Mouse (Mus musculus) megakaryocyte-erythroid progenitor cell, adult 5-6 weeks (primary cell): ENCODE results near the gene Eps8l1. TPM values are rescaled to one million over a fixed set of nuclear protein-coding genes. Genes with fewer than 3 reads are reported as not detected.

Experiments used
- ATAC-seq: replicated peaks from 2 replicates; pipeline ENCODE4 v1.8.0; 2016; ENCODE audit warnings: mild to moderate bottlenecking, inconsistent platforms; ENCODE audit not compliant: severe bottlenecking, poor library complexity, low FRiP score, low TSS enrichment
- total RNA-seq, 2 experiments: library from RNA; stranded (forward) in 1 of 2; stranded (reverse) in 1 of 2; fragments of 200-1000, 215-1000 nt in 1 of 2; fragments of >200 nt in 1 of 2; fragmentation: Nextera tagmentation in 1 of 2; gene quantifications; 2 replicates each; pipeline ENCODE4 v1.2.3; 2014 to 2017

The Eps8l1 gene
- total RNA-seq, 2 experiments from 2014 or later = 0.89 to 6.7 TPM

GRCm38 (mm10) chr7:4471179-4471555 is 10.7 kb downstream of the Eps8l1 start:
- peak; percentile 51 for ATAC-seq

GRCm38 (mm10) chr7:4473940-4474339 is 13.5 kb downstream of the Eps8l1 start:
- no peak for ATAC-seq

GRCm38 (mm10) chr7:4478021-4478795 is 17.7 kb downstream of the Eps8l1 start:
- ATAC-seq = peak; percentile 43; the same call in 1 of the 2 replicates

- ATAC-seq = no peak
Observed at GRCm38 (mm10) chr7:4478796-4479291, 18.4 kb downstream of the Eps8l1 start.

- ATAC-seq = peak; percentile 70
Observed at GRCm38 (mm10) chr7:4479674-4480073, 19.2 kb downstream of the Eps8l1 start.

- ATAC-seq = no peak
Observed at GRCm38 (mm10) chr7:4482281-4482680, 21.8 kb downstream of the Eps8l1 start.

- 0 out of 2 replicates have a peak, but pooled peaks have one; percentile 12 for ATAC-seq
Observed at GRCm38 (mm10) chr7:4491308-4491707, 30.8 kb downstream of the Eps8l1 start.

- ATAC-seq = peak; percentile 42; the same call in 1 of the 2 replicates
Observed at GRCm38 (mm10) chr7:4492284-4493224, 32.1 kb downstream of the Eps8l1 start.

- peak; percentile 71 for ATAC-seq
Observed at GRCm38 (mm10) chr7:4493991-4494390, 33.5 kb downstream of the Eps8l1 start.

GRCm38 (mm10) chr7:4496468-4496867 is 36.0 kb downstream of the Eps8l1 start:
- ATAC-seq = no peak

GRCm38 (mm10) chr7:4497271-4497903 is 36.9 kb downstream of the Eps8l1 start:
- ATAC-seq = no peak

- no peak for ATAC-seq
Observed at GRCm38 (mm10) chr7:4498251-4498650, 37.8 kb downstream of the Eps8l1 start.

GRCm38 (mm10) chr7:4499034-4499433 is 38.6 kb downstream of the Eps8l1 start:
- ATAC-seq = no peak

- peak; percentile 37 for ATAC-seq
Observed at GRCm38 (mm10) chr7:4500892-4501471, 40.5 kb downstream of the Eps8l1 start.

- ATAC-seq = peak; percentile 83
Observed at GRCm38 (mm10) chr7:4501558-4502397, 41.3 kb downstream of the Eps8l1 start, which contains the start of gene Ppp1r12c. Gene Ppp1r12c (minus strand): TSS chr7:4501680.

GRCm38 (mm10) chr7:4502421-4503090 is 42.1 kb downstream of the Eps8l1 start:
- no peak for ATAC-seq

GRCm38 (mm10) chr7:4503100-4503499 is 42.6 kb downstream of the Eps8l1 start:
- no peak for ATAC-seq

GRCm38 (mm10) chr7:4503858-4504257 is 43.4 kb downstream of the Eps8l1 start:
- no peak for ATAC-seq
